Mouse (Mus musculus) lung, embryonic 14.5 days (tissue): ENCODE measurements at regions not wholly inside any gene's neighbourhood (a gene's known extent, or its start where the extent isn't known, plus 50 kb on each side); places are given as distances from the start of the nearest gene placed in this dataset.
"Not testable (repeated sequence)": the region's sequence is repeated elsewhere in the genome, so short reads cannot be mapped to it uniquely, and the experiment has no call there.

Experiments
- ATAC-seq: fragments of 200-750 bp; cut with Nextera tagmentation; 2 replicates; pipeline ENCODE4 v1.8.0; 2017; ENCODE audit warnings: mild to moderate bottlenecking, moderate TSS enrichment, moderate library complexity; ENCODE audit not compliant: insufficient read depth
- DNase-seq: peaks from one replicate; pipeline ENCODE4 v3.0.0-alpha.2; 2015
- H3K27ac ChIP-seq: fragments of 300-500 bp; sonication (generic); 2 replicates; pipeline ENCODE4 v1.5.1; 2014; ENCODE audit warnings: low read depth, mild to moderate bottlenecking, moderate library complexity
- H3K27me3 ChIP-seq: fragments of 300-500 bp; sonication (generic); 2 replicates; pipeline ENCODE4 v1.6.1; 2014; ENCODE audit warnings: low read length, control low read depth; ENCODE audit not compliant: insufficient read depth
- H3K36me3 ChIP-seq: fragments of 300-500 bp; sonication (generic); 2 replicates; pipeline ENCODE4 v1.6.1; 2014; ENCODE audit warnings: control low read depth; ENCODE audit not compliant: insufficient read depth
- H3K4me1 ChIP-seq: fragments of 300-500 bp; sonication (generic); 2 replicates; pipeline ENCODE4 v1.6.1; 2014; ENCODE audit warnings: antibody characterized with exemption, control low read depth; ENCODE audit not compliant: insufficient read depth
- H3K4me2 ChIP-seq: fragments of 300-500 bp; sonication (generic); 2 replicates; pipeline ENCODE4 v1.6.1; 2014; ENCODE audit warnings: mild to moderate bottlenecking
- H3K4me3 ChIP-seq: fragments of 300-500 bp; sonication (generic); 2 replicates; pipeline ENCODE4 v1.5.1; 2014; ENCODE audit warnings: low read depth, low read length
- H3K9ac ChIP-seq: fragments of 300-500 bp; sonication (generic); 2 replicates; pipeline ENCODE4 v1.6.1; 2014
- H3K9me3 ChIP-seq: fragments of 300-500 bp; sonication (generic); 2 replicates; pipeline ENCODE4 v1.6.1; 2016; ENCODE audit warnings: low read depth, low read length, control low read depth
- CTCF ChIP-seq: IDR thresholded peaks from 2 replicates; pipeline ENCODE4 v1.5.1; 2016; ENCODE audit warnings: antibody characterized with exemption, low read depth
- WGBS: fragments of 180-500 bp; shearing (Covaris S2); extraction: QIAGEN DNeasy Blood & Tissue Kit; methylation state at CpG from one replicate; pipeline ENCODE4 v1.1.7; 2014; 5-methylcytosine and 5-hydroxymethylcytosine counted together

DNA sequence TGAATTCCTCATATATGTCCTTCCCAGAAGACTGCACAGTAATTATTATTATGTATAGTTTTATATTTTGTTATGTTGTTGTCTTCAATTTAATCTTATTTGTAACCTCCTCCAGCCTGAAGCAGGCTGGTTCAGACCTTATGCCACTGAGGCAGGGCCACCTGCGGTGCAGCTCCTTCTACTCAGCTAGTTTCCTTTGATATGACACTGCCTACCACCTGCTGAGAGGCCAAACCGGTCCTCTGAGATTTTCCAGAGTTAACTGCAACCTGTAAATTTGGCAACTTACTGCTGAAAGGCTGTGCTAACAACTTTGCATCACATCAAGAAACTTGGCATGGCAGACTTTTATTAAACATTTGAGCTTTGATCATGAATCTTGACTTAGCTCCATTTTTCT is 691.3 kb downstream of the Dad1 start:
- TF ChIP-seq CTCF = no peak
- no peak overlapping the region for H3K27ac ChIP-seq
- no peak overlapping the region for H3K4me2 ChIP-seq
- WGBS = 39% methylated on average over 2 of the region's 2 CpGs
- H3K36me3 ChIP-seq = no peaks in the 10 kb centered on the region
- no peaks in the 10 kb centered on the region for H3K27me3 ChIP-seq
- no peak overlapping the region for H3K9ac ChIP-seq
- H3K4me1 ChIP-seq = no peaks in the 10 kb centered on the region
- H3K4me3 ChIP-seq = no peak overlapping the region
- no peak for DNase-seq
- H3K9me3 ChIP-seq = no peaks in the 10 kb centered on the region
- ATAC-seq = no peak

DNA sequence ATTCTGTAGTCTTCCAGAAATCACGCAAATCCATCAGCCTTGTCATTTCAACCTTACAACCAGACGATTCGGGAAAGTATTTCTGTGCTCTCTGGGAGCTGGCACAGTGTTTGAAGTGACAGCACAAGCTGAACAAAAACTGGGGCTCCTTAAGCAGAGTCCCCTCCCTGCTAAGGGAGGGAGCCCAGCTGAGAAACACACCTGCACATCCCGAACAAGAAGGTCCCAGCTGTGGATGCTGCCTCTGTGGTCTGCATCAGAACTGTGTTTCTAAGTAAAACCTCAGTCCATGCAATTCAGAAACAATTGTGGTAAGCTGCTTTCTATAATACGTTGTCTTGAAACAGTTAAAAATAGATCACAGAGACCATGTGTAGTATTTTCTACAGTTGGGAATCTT is 693.8 kb downstream of the Dad1 start:
- H3K27ac ChIP-seq, ATAC-seq, DNase-seq, H3K4me2 ChIP-seq, H3K4me1 ChIP-seq, H3K36me3 ChIP-seq, H3K9me3 ChIP-seq, H3K27me3 ChIP-seq, H3K9ac ChIP-seq, H3K4me3 ChIP-seq: not testable (repeated sequence)
- WGBS = 75% methylated on average over 5 of the region's 5 CpGs

DNA sequence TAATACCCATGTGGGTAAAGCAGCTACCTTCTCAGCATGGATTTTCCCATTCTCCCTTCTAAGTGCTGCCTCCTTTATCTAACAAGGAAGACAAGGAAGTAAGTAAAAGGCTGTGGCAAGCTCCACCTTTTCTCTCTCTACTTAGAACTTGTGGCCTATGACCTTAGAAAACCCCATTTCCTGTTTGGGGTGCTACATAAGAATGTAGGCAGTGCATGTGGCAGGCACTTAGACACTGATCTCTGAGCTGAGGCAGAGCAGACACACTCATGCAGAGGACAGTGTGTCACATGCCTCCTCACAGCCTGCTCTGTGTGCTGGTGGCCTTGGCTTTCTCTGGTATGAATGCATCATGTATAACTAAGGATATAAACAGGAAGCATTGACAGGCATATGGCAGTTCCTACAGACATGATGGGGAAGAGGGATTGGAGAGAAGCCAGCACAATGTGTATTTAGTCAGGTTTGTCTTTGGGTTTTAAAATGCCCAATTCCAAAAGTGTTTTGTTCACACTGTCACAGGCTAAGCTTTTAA is 694.5 kb downstream of the Dad1 start:
- not testable (repeated sequence) for H3K36me3 ChIP-seq, H3K4me3 ChIP-seq, H3K4me1 ChIP-seq, H3K27ac ChIP-seq, H3K9ac ChIP-seq, H3K9me3 ChIP-seq, H3K27me3 ChIP-seq, H3K4me2 ChIP-seq, ATAC-seq
- DNase-seq = peak; percentile 1

DNA sequence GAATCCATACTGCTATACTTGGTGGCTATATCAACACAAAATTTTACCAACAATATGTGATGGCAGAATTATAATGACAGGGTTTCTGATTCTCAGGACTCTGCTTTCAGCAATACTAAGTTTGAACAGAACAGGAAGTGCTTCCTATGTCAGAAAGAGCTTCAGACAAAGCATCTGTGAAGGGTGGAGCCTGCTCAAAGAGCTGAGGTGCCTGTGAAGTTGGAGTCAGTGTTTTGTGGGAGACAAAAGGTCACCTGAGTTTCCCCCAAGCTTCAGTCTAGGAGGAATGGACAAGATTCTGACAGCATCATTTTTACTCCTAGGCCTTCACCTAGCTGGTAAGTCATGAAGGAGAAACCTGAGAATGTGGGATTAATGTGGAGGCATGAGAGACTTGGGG is 700.1 kb downstream of the Dad1 start:
- no peak for TF ChIP-seq CTCF

DNA sequence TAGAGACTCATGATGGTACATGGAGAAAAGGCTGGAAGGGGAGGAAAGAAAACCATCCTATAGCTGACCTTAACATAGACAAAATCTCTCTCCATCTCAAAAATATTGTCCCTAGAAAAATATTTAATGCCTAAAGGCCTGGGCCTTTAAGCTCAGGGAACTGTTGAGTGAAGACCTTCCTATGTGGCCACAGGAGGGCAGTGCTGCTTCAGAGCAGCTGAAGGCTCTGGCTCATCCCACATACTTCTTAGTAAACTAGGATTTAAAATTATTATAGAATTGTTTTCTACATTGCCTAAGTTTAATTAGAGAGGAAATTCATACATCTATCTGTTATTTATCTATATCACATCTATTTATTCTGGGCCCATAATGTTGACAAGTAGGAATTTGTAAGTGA is 706.5 kb downstream of the Dad1 start:
- not testable (repeated sequence) for H3K27ac ChIP-seq, H3K9ac ChIP-seq, H3K36me3 ChIP-seq, H3K4me1 ChIP-seq, H3K4me2 ChIP-seq, H3K4me3 ChIP-seq, H3K27me3 ChIP-seq, ATAC-seq, H3K9me3 ChIP-seq, DNase-seq

More for the DNA sequence above, 700.1 kb downstream of the Dad1 start:
- ATAC-seq (no peak), DNase-seq (no peak)
- Histone ChIP-seq H3K27ac (no peak overlapping the region), H3K27me3 (no peaks in the 10 kb centered on the region), H3K4me1 (no peaks in the 10 kb centered on the region), H3K9me3 (no peaks in the 10 kb centered on the region), H3K4me3 (no peak overlapping the region), H3K4me2 (no peak overlapping the region), H3K36me3 (no peaks in the 10 kb centered on the region), H3K9ac (no peak overlapping the region)

DNA sequence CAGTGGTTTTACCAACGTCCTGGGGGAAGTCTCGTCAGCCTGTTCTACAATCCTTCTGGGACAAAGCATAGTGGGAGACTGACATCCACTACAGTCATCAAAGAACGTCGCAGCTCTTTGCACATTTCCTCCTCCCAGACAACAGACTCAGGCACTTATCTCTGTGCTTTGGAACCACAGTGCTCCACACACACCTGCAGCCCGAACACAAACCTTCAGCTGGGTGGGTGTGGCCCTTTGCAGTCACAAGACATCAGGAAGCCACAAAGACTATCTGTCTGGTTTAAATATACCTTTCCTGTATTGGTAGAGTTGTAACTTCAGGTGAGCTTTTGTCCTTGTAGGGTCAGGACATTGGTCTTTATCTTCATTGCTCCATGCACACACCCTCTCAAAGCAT is 708.6 kb downstream of the Dad1 start:
- H3K36me3 ChIP-seq = no peaks in the 10 kb centered on the region
- H3K27me3 ChIP-seq = no peaks in the 10 kb centered on the region
- no peak overlapping the region for H3K27ac ChIP-seq
- 65% methylated on average over 5 of the region's 5 CpGs for WGBS
- DNase-seq (no peak), ATAC-seq (no peak)
- TF ChIP-seq CTCF = no peak
- no peak overlapping the region for H3K4me2 ChIP-seq
- H3K9ac ChIP-seq = no peak overlapping the region
- H3K4me3 ChIP-seq = no peak overlapping the region
- no peaks in the 10 kb centered on the region for H3K9me3 ChIP-seq
- H3K4me1 ChIP-seq = no peaks in the 10 kb centered on the region

DNA sequence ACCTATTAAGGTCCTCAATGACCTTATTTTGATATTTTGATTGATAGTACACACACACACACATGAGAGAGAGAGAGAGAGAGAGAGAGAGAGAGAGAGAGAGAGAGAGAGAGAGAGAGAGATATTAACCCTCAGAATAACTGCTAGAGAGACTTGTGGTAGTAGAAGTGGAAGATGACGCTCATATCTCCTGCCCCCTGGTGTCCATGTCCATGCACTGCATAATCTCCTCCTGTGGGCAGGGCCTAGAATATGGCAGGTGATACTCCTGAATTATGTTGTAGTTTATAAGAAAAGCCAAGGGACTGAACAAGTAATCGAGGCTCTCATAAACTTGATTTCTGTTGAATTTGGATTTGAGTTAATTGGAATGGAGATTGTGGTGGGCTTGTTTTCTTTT is 712.3 kb downstream of the Dad1 start:
- not testable (repeated sequence) for ATAC-seq

DNA sequence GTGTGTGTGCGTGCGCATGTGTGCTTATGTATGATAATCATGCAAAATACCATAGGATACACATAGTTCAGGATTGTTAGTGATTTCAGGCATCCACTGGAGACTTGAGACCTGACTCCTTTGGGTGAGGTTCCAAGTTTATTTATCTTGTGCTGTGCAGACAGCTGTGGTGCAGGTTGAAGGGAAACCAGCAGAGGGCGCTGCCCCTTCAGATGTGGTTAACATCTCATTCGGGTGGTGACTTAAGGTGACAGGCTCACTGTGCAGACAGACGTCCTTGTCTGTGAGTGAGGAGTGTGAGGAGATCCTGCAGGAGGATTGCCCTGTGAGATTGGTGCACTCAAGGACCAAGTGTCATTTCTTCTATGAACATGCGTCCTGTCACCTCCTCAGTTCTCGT is 716.0 kb downstream of the Dad1 start:
- not testable (repeated sequence) for H3K4me1 ChIP-seq, ATAC-seq, H3K4me2 ChIP-seq, H3K9me3 ChIP-seq, H3K4me3 ChIP-seq, H3K27ac ChIP-seq, H3K36me3 ChIP-seq, H3K9ac ChIP-seq, H3K27me3 ChIP-seq
- WGBS = 57% methylated on average over 7 of the region's 7 CpGs
- TF ChIP-seq CTCF = peak; percentile 28; the same call in 1 of the 2 replicates
- peak; percentile 15 for DNase-seq

More for the DNA sequence above, 712.3 kb downstream of the Dad1 start:
- not testable (repeated sequence) for H3K4me1 ChIP-seq, H3K4me2 ChIP-seq, H3K9ac ChIP-seq, H3K9me3 ChIP-seq, H3K4me3 ChIP-seq, H3K36me3 ChIP-seq, H3K27ac ChIP-seq, H3K27me3 ChIP-seq
- DNase-seq = peak; percentile 43
- peak; percentile 53 for TF ChIP-seq CTCF
- 57% methylated on average over 2 of the region's 2 CpGs for WGBS

- H3K9ac ChIP-seq, H3K4me1 ChIP-seq, H3K4me3 ChIP-seq, H3K36me3 ChIP-seq, ATAC-seq, H3K27ac ChIP-seq, H3K4me2 ChIP-seq, H3K9me3 ChIP-seq, H3K27me3 ChIP-seq, DNase-seq: not testable (repeated sequence)
- no CpG with 5 or more reads among the region's 3 CpGs for WGBS
Measured at GRCm38 (mm10) chr14:53523430-53523829, 730.5 kb downstream of the Dad1 start.

- not testable (repeated sequence) for H3K36me3 ChIP-seq, DNase-seq, H3K9ac ChIP-seq, H3K4me1 ChIP-seq, H3K27me3 ChIP-seq, H3K4me3 ChIP-seq, H3K27ac ChIP-seq, H3K9me3 ChIP-seq, H3K4me2 ChIP-seq
- peak; percentile 21; the same call in 1 of the 2 replicates for ATAC-seq
- no CpG with 5 or more reads among the region's 1 CpGs for WGBS
Measured at GRCm38 (mm10) chr14:53518954-53519353, 735.0 kb downstream of the Dad1 start.

DNA sequence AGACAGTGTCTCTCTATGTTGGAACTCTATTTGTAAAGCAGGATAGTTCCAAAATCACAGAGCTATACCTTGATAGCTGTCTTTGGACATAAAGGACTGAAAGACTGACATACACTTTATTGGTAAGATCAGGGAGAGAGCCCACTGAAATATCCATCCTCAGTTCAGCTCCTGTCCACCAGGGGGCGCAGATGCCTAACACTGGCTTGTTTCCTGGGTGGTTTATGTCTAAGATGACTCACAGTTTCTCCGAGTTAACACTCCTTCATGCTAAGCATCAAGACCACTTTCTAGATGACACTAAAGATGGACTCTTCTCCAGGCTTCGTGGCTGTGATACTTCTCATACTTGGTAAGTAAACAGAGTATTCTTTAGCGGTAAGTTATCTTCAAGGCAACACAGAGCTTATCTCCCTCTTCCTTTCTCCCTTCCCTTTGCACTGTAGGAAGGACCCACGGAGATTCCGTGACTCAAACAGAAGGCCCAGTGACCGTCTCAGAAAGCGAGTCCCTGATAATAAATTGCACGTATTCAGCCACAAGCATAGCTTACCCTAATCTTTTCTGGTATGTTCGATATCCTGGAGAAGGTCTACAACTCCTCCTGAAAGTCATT is 737.2 kb downstream of the Dad1 start:
- not testable (repeated sequence) for H3K9me3 ChIP-seq, H3K27me3 ChIP-seq
- no CpG with 5 or more reads among the region's 10 CpGs for WGBS

More for the DNA sequence above, 737.2 kb downstream of the Dad1 start:
- H3K4me1 ChIP-seq, H3K4me2 ChIP-seq, H3K36me3 ChIP-seq, ATAC-seq, DNase-seq, H3K4me3 ChIP-seq, H3K9ac ChIP-seq, H3K27ac ChIP-seq: not testable (repeated sequence)
